Mouse (Mus musculus) CH12.LX (cell line): ENCODE results near the gene Ckap5. TPM values are rescaled to one million over a fixed set of nuclear protein-coding genes. Genes with fewer than 3 reads are reported as not detected.

ENCODE experiments used
- DNase-seq: peaks from one replicate; pipeline ENCODE4 v3.0.0-alpha.2; 2013; ENCODE audit errors: extremely low read depth
- H3K27ac ChIP-seq: 2 replicates; pipeline ENCODE4 v1.5.1; 2012; ENCODE audit warnings: low read depth, mild to moderate bottlenecking, control low read depth, moderate library complexity; ENCODE audit not compliant: insufficient read depth
- H3K27me3 ChIP-seq: replicated peaks from 2 replicates; pipeline ENCODE3; 2012; ENCODE audit warnings: inconsistent platforms
- H3K36me3 ChIP-seq, 2 experiments: replicated peaks in 1 of 2; 2 replicates each; pipeline versions ENCODE3 to v1.6.1; 2012; ENCODE audit warnings: inconsistent platforms in 1 of 2, low read length in 1 of 2, mild to moderate bottlenecking in 1 of 2, mixed read lengths in 1 of 2, moderate library complexity in 1 of 2; ENCODE audit not compliant: control insufficient read depth in 1 of 2, insufficient read depth in 1 of 2
- H3K4me1 ChIP-seq, 2 experiments: 2 replicates each; pipeline ENCODE4 v1.6.1; 2012; ENCODE audit warnings: inconsistent platforms in 1 of 2, moderate library complexity in 1 of 2; ENCODE audit not compliant: insufficient read depth in 2 of 2, control insufficient read depth in 1 of 2
- H3K4me2 ChIP-seq: 2 replicates; pipeline ENCODE4 v1.6.1; 2012; ENCODE audit warnings: low read depth, mild to moderate bottlenecking, control low read depth; ENCODE audit not compliant: poor library complexity, insufficient read depth, severe bottlenecking
- H3K4me3 ChIP-seq, 3 experiments: fragments of 150-350 bp in 1 of 3; sonication (generic) in 1 of 3; replicated peaks in 1 of 3; 2 replicates each; pipeline versions ENCODE3 to v1.5.1; 2011 to 2012; ENCODE audit warnings: low read depth in 2 of 3, low read length in 2 of 3, mild to moderate bottlenecking in 2 of 3, moderate library complexity in 2 of 3, control low read depth in 1 of 3, improper control_type of control experiment in 1 of 3, inconsistent platforms in 1 of 3, mixed read lengths in 1 of 3; ENCODE audit not compliant: poor library complexity in 1 of 3
- H3K79me2 ChIP-seq: replicated peaks from 2 replicates; pipeline ENCODE4 v1.6.1; 2012; ENCODE audit warnings: mild to moderate bottlenecking, moderate library complexity; ENCODE audit not compliant: control insufficient read depth, poor library complexity, insufficient read depth, severe bottlenecking; ENCODE audit errors: extremely low read depth
- H3K9ac ChIP-seq: 2 replicates; pipeline ENCODE4 v1.6.1; 2012; ENCODE audit warnings: low read depth, mild to moderate bottlenecking, control low read depth, moderate library complexity; ENCODE audit not compliant: insufficient read depth
- H3K9me3 ChIP-seq: replicated peaks from 2 replicates; pipeline ENCODE3; 2012; ENCODE audit warnings: low read length, inconsistent platforms, mixed read lengths
- BHLHE40 ChIP-seq: IDR thresholded peaks from 2 replicates; pipeline ENCODE4 v1.6.1; 2011; ENCODE audit warnings: mild to moderate bottlenecking, low read depth, low read length, improper control_type of control experiment
- CHD1 ChIP-seq: IDR thresholded peaks from 2 replicates; pipeline ENCODE4 v1.6.1; 2012; ENCODE audit warnings: low read depth, low read length, improper control_type of control experiment, inconsistent platforms
- CHD2 ChIP-seq: IDR thresholded peaks from 2 replicates; pipeline ENCODE4 v1.6.1; 2011; ENCODE audit warnings: low read length, improper control_type of control experiment
- CTCF ChIP-seq, 2 experiments: IDR thresholded peaks in 1 of 2; conservative IDR thresholded peaks in 1 of 2; 2 replicates each; pipeline ENCODE4 v1.5.1; 2011 to 2012; ENCODE audit warnings: low read depth in 2 of 2, low read length in 2 of 2, improper control_type of control experiment in 1 of 2, inconsistent platforms in 1 of 2, mild to moderate bottlenecking in 1 of 2, moderate library complexity in 1 of 2
- E2F4 ChIP-seq: IDR thresholded peaks from 2 replicates; pipeline ENCODE4 v1.6.1; 2011; ENCODE audit warnings: low read depth, low read length, improper control_type of control experiment; ENCODE audit not compliant: insufficient replicate concordance
- ELF1 ChIP-seq: IDR thresholded peaks from 2 replicates; pipeline ENCODE4 v1.6.1; 2014; ENCODE audit warnings: low read depth, mild to moderate bottlenecking, inconsistent platforms, low read length, improper control_type of control experiment
- EP300 ChIP-seq: IDR thresholded peaks from 2 replicates; pipeline ENCODE4 v1.6.1; 2011; ENCODE audit warnings: low read length, improper control_type of control experiment
- ETS1 ChIP-seq: conservative IDR thresholded peaks from 2 replicates; pipeline ENCODE4 v1.6.1; 2012; ENCODE audit warnings: low read depth, mild to moderate bottlenecking, inconsistent platforms, low read length, improper control_type of control experiment, moderate library complexity
- GABPA ChIP-seq: IDR thresholded peaks from 2 replicates; pipeline ENCODE4 v1.6.1; 2012; ENCODE audit warnings: low read depth, low read length, improper control_type of control experiment, inconsistent platforms; ENCODE audit not compliant: insufficient replicate concordance
- HCFC1 ChIP-seq: IDR thresholded peaks from 2 replicates; pipeline ENCODE4 v1.6.1; 2012; ENCODE audit warnings: low read depth, mild to moderate bottlenecking, inconsistent platforms, low read length, improper control_type of control experiment
- IRF4 ChIP-seq: IDR thresholded peaks from 2 replicates; pipeline ENCODE4 v1.6.1; 2014; ENCODE audit warnings: low read depth, mild to moderate bottlenecking, inconsistent platforms, low read length, improper control_type of control experiment
- JUN ChIP-seq: IDR thresholded peaks from 2 replicates; pipeline ENCODE4 v1.6.1; 2011; ENCODE audit warnings: low read depth, mild to moderate bottlenecking, low read length, improper control_type of control experiment, moderate library complexity; ENCODE audit not compliant: insufficient read depth
- JUND ChIP-seq: conservative IDR thresholded peaks from 2 replicates; pipeline ENCODE4 v1.6.1; 2011; ENCODE audit warnings: low read depth, low read length, improper control_type of control experiment
- KAT2A ChIP-seq: IDR thresholded peaks from 2 replicates; pipeline ENCODE4 v1.6.1; 2012; ENCODE audit warnings: low read length, improper control_type of control experiment, inconsistent platforms; ENCODE audit not compliant: insufficient replicate concordance
- MAFK ChIP-seq: IDR thresholded peaks from 2 replicates; pipeline ENCODE4 v1.6.1; 2011; ENCODE audit warnings: low read length, improper control_type of control experiment; ENCODE audit not compliant: insufficient replicate concordance
- MAX ChIP-seq: IDR thresholded peaks from 2 replicates; pipeline ENCODE4 v1.6.1; 2011; ENCODE audit warnings: low read length, improper control_type of control experiment
- MAZ ChIP-seq: IDR thresholded peaks from 2 replicates; pipeline ENCODE4 v1.6.1; 2012; ENCODE audit warnings: low read depth, mild to moderate bottlenecking, inconsistent platforms, low read length, improper control_type of control experiment, moderate library complexity
- MEF2A ChIP-seq: IDR thresholded peaks from 2 replicates; pipeline ENCODE4 v1.6.1; 2014; ENCODE audit warnings: low read depth, mild to moderate bottlenecking, inconsistent platforms, low read length, improper control_type of control experiment, borderline replicate concordance
- MXI1 ChIP-seq: IDR thresholded peaks from 2 replicates; pipeline ENCODE4 v1.6.1; 2011; ENCODE audit warnings: mild to moderate bottlenecking, low read depth, low read length, improper control_type of control experiment
- MYC ChIP-seq: IDR thresholded peaks from 2 replicates; pipeline ENCODE4 v1.6.1; 2011; ENCODE audit warnings: low read depth, mild to moderate bottlenecking, improper control_type of control experiment, low read length
- NELFE ChIP-seq: IDR thresholded peaks from 2 replicates; pipeline ENCODE4 v1.6.1; 2011; ENCODE audit warnings: low read depth, low read length, improper control_type of control experiment
- NRF1 ChIP-seq: IDR thresholded peaks from 2 replicates; pipeline ENCODE4 v1.6.1; 2014; ENCODE audit warnings: low read depth, mild to moderate bottlenecking, inconsistent platforms, low read length, improper control_type of control experiment, moderate library complexity
- PAX5 ChIP-seq: IDR thresholded peaks from 2 replicates; pipeline ENCODE4 v1.6.1; 2012; ENCODE audit warnings: low read length, inconsistent platforms, mixed read lengths
- POLR2A ChIP-seq: IDR thresholded peaks from 2 replicates; pipeline ENCODE4 v1.6.1; 2011; ENCODE audit warnings: low read depth, mild to moderate bottlenecking, improper control_type of control experiment, low read length
- POLR2AphosphoS2 ChIP-seq: IDR thresholded peaks from 2 replicates; pipeline ENCODE4 v1.6.1; 2011; ENCODE audit warnings: low read depth, low read length, improper control_type of control experiment
- RAD21 ChIP-seq: IDR thresholded peaks from 2 replicates; pipeline ENCODE4 v1.6.1; 2011; ENCODE audit warnings: low read depth, mild to moderate bottlenecking, low read length, improper control_type of control experiment, moderate library complexity
- RCOR1 ChIP-seq: conservative IDR thresholded peaks from 2 replicates; pipeline ENCODE4 v1.6.1; 2012; ENCODE audit warnings: low read depth, mild to moderate bottlenecking, inconsistent platforms, low read length, improper control_type of control experiment
- SIN3A ChIP-seq: IDR thresholded peaks from 2 replicates; pipeline ENCODE4 v1.6.1; 2012; ENCODE audit warnings: low read length, improper control_type of control experiment, inconsistent platforms
- SMC3 ChIP-seq: IDR thresholded peaks from 2 replicates; pipeline ENCODE4 v1.6.1; 2011; ENCODE audit warnings: low read depth, low read length, improper control_type of control experiment
- TBP ChIP-seq: conservative IDR thresholded peaks from 2 replicates; pipeline ENCODE4 v1.6.1; 2011; ENCODE audit warnings: low read depth, low read length, improper control_type of control experiment
- TCF12 ChIP-seq: IDR thresholded peaks from 2 replicates; pipeline ENCODE4 v1.6.1; 2014; ENCODE audit warnings: low read depth, mild to moderate bottlenecking, inconsistent platforms, low read length, improper control_type of control experiment
- UBTF ChIP-seq: IDR thresholded peaks from 2 replicates; pipeline ENCODE4 v1.6.1; 2012; ENCODE audit warnings: low read depth, mild to moderate bottlenecking, inconsistent platforms, low read length, improper control_type of control experiment, moderate library complexity
- USF1 ChIP-seq: IDR thresholded peaks from 2 replicates; pipeline ENCODE4 v1.6.1; 2014; ENCODE audit warnings: low read depth, mild to moderate bottlenecking, inconsistent platforms, low read length, improper control_type of control experiment
- USF2 ChIP-seq: conservative IDR thresholded peaks from 2 replicates; pipeline ENCODE4 v1.6.1; 2011; ENCODE audit warnings: low read depth, low read length, improper control_type of control experiment
- ZC3H11A ChIP-seq: IDR thresholded peaks from 2 replicates; pipeline ENCODE4 v1.6.1; 2012; ENCODE audit warnings: low read depth, mild to moderate bottlenecking, inconsistent platforms, low read length, improper control_type of control experiment
- ZKSCAN1 ChIP-seq: IDR thresholded peaks from 2 replicates; pipeline ENCODE4 v1.6.1; 2012; ENCODE audit warnings: low read depth, inconsistent platforms, low read length, improper control_type of control experiment, borderline replicate concordance
- ZMIZ1 ChIP-seq: IDR thresholded peaks from 2 replicates; pipeline ENCODE4 v1.6.1; 2012; ENCODE audit warnings: low read depth, mild to moderate bottlenecking, inconsistent platforms, low read length, improper control_type of control experiment
- ZNF384 ChIP-seq: IDR thresholded peaks from 2 replicates; pipeline ENCODE4 v1.6.1; 2012; ENCODE audit warnings: low read depth, low read length, improper control_type of control experiment, inconsistent platforms
- dilution Hi-C: fragments of 300-500 bp; cut with MboI; formaldehyde crosslinking; loops from 2 replicates; pipeline ENCODE4 v1.14.3; 2020; ENCODE audit warnings: low sequenced_read_pairs; ENCODE audit not compliant: extremely low pct_unique_long_range_greater_than_20kb, extremely low pct_ligation_motif_present
- in situ Hi-C: fragments of 300-500 bp; cut with MboI; formaldehyde crosslinking; loops from 3 replicates; pipeline ENCODE4 v1.14.3; 2019; ENCODE audit warnings: low sequenced_read_pairs, low pct_ligation_motif_present, low pct_unique_long_range_greater_than_20kb, mixed read lengths
- polyA plus RNA-seq: library from polyadenylated mRNA; unstranded; fragments of >175 nt; gene quantifications from 2 replicates; pipeline ENCODE4 v1.2.1, GENCODE M21; 2012; ENCODE audit warnings: low read depth; ENCODE audit not compliant: insufficient read length
- total RNA-seq, 2 experiments: library from RNA; depleted of rRNA; stranded (reverse); fragments of 300-350 nt in 1 of 2; fragments of >200 nt in 1 of 2; gene quantifications; 2 replicates each; pipeline ENCODE4 v1.2.3; 2012 to 2014

The Ckap5 gene
- total and polyA plus RNA-seq, 3 experiments = 51.5 to 53.0 (median 52.3) TPM

GRCm38 (mm10) chr2:91649553-91650359, 123.2 kb downstream of the Ckap5 start, which contains the start of the genes Zfp408 and Arhgap1:
Zfp408 (minus strand) TSS chr2:91649791.
Arhgap1 (plus strand) TSS chr2:91649860.
- peaks cover 2 to 25% of the 10 kb centered on the region in 2 experiments; a peak in 3 of 4 replicates for H3K4me1 ChIP-seq
- in situ Hi-C loops (no loop called here), dilution Hi-C loops (no loop called here)
- peak within 1 kb of the TSS; percentile 44 for H3K27ac ChIP-seq
- H3K36me3 ChIP-seq = peaks cover 43 to 64% of the 10 kb centered on the region in 2 experiments
- DNase-seq = peak; percentile 100
- H3K79me2 ChIP-seq = peaks cover 27% of the 10 kb centered on the region
- peak within 1 kb of the TSS; percentile 82 for H3K4me2 ChIP-seq
- no peaks in the 10 kb centered on the region for H3K9me3 ChIP-seq
- peak within 1 kb of the TSS; percentile 95 to 99 (median 98) for H3K4me3 ChIP-seq
- peak within 1 kb of the TSS; percentile 98 for H3K9ac ChIP-seq
- TF ChIP-seq BHLHE40 (peak; percentile 98), MEF2A (peak; percentile 71), MAFK (no peak), GABPA (no peak; the same call in 1 of the 2 replicates), TCF12 (peak; percentile 82), USF2 (peak; percentile 51), POLR2AphosphoS2 (peak; percentile 79; the same call in 1 of the 2 replicates), USF1 (peak; percentile 83), POLR2A (peak; percentile 77), ZC3H11A (no peak), MAZ (peak; percentile 92), ZKSCAN1 (no peak), JUN (no peak), UBTF (0 out of 2 replicates have a peak, but pooled peaks have one; percentile 51), CHD1 (no peak), ELF1 (peak; percentile 99), JUND (peak; percentile 54; the same call in 1 of the 2 replicates), TBP (peak; percentile 88), NELFE (peak; percentile 69), PAX5 (no peak), CHD2 (peak; percentile 78; the same call in 1 of the 2 replicates), CTCF (conservative IDR thresholded peaks at IDR 0.05 in 1 of 2, IDR thresholded peaks at IDR 0.05 in 1 of 2; ENCODE audit: low read depth in 2 of 2, low read length in 2 of 2) (no peak), MYC (peak; percentile 79), ETS1 (peak; percentile 76), SMC3 (no peak), MXI1 (peak; percentile 99), MAX (peak; percentile 86), ZNF384 (peak; percentile 17; the same call in 1 of the 2 replicates), HCFC1 (peak; percentile 95), E2F4 (no peak), RAD21 (no peak), KAT2A (peak; percentile 94), IRF4 (peak; percentile 90), EP300 (no peak), SIN3A (peak; percentile 100), RCOR1 (peak; percentile 39; the same call in 1 of the 2 replicates), ZMIZ1 (0 out of 2 replicates have a peak, but pooled peaks have one; percentile 12), NRF1 (0 out of 2 replicates have a peak, but pooled peaks have one; percentile 55)
- no peaks in the 10 kb centered on the region for H3K27me3 ChIP-seq
